Mouse (Mus musculus) limb, embryonic 14.5 days (tissue): ENCODE measurements around the gene Adssl1. TPM values are rescaled to one million over a fixed set of nuclear protein-coding genes. Genes with fewer than 3 reads are reported as not detected.
A peak's percentile ranks its signal among the peaks of the same experiment; 100 is the strongest.

Experiments
- ATAC-seq: fragments of 200-750 bp; cut with Nextera tagmentation; 2 replicates; pipeline ENCODE4 v1.8.0; 2017; ENCODE audit warnings: low read depth, moderate number of reproducible peaks, moderate TSS enrichment; ENCODE audit not compliant: low FRiP score
- DNase-seq: peaks from one replicate; pipeline ENCODE4 v3.0.0-alpha.2; 2015; ENCODE audit warnings: low spot score
- H3K27ac ChIP-seq: fragments of 300-500 bp; sonication (generic); replicated peaks from 2 replicates; pipeline ENCODE4 v1.5.1; 2014; ENCODE audit warnings: low read depth, mild to moderate bottlenecking, low read length, moderate library complexity, mixed read lengths
- H3K27me3 ChIP-seq: fragments of 300-500 bp; sonication (generic); 2 replicates; pipeline ENCODE4 v1.6.1; 2014; ENCODE audit warnings: low read length, mixed read lengths; ENCODE audit not compliant: control insufficient read depth, insufficient read depth
- H3K36me3 ChIP-seq: fragments of 300-500 bp; sonication (generic); 2 replicates; pipeline ENCODE4 v1.6.1; 2014; ENCODE audit warnings: mild to moderate bottlenecking, low read length, moderate library complexity, mixed read lengths; ENCODE audit not compliant: control insufficient read depth, insufficient read depth
- H3K4me1 ChIP-seq: fragments of 300-500 bp; sonication (generic); 2 replicates; pipeline ENCODE4 v1.6.1; 2014; ENCODE audit warnings: antibody characterized with exemption, low read length, mixed read lengths; ENCODE audit not compliant: control insufficient read depth, insufficient read depth
- H3K4me2 ChIP-seq: fragments of 300-500 bp; sonication (generic); replicated peaks from 2 replicates; pipeline ENCODE4 v1.6.1; 2014; ENCODE audit warnings: low read depth, mild to moderate bottlenecking, low read length, moderate library complexity; ENCODE audit not compliant: severe bottlenecking
- H3K4me3 ChIP-seq: fragments of 300-500 bp; sonication (generic); replicated peaks from 2 replicates; pipeline ENCODE4 v1.5.1; 2014; ENCODE audit warnings: low read length
- H3K9ac ChIP-seq: fragments of 300-500 bp; sonication (generic); 2 replicates; pipeline ENCODE4 v1.6.1; 2014; ENCODE audit warnings: mild to moderate bottlenecking, low read depth, low read length, moderate library complexity; ENCODE audit not compliant: severe bottlenecking
- H3K9me3 ChIP-seq: fragments of 300-500 bp; sonication (generic); 2 replicates; pipeline ENCODE4 v1.6.1; 2016; ENCODE audit warnings: low read length; ENCODE audit not compliant: control insufficient read depth
- POLR2A ChIP-seq: fragments of 200-500 bp; IDR thresholded peaks from 2 replicates; pipeline ENCODE4 v1.8.0; 2012; ENCODE audit warnings: inconsistent platforms, mild to moderate bottlenecking, moderate library complexity, borderline replicate concordance; ENCODE audit not compliant: insufficient read depth, insufficient read length; ENCODE audit errors: extremely low read depth
- WGBS: fragments of 180-500 bp; shearing (Covaris S2); extraction: QIAGEN DNeasy Blood & Tissue Kit; methylation state at CpG from one replicate; pipeline ENCODE4 v1.1.7; 2014; 5-methylcytosine and 5-hydroxymethylcytosine counted together
- polyA plus RNA-seq, 2 experiments: library from polyadenylated mRNA; depleted of rRNA in 1 of 2; stranded (reverse) in 1 of 2; unstranded in 1 of 2; fragments of >200 nt; fragmentation: Nextera tagmentation in 1 of 2; extraction: Ambion mirVana in 1 of 2; gene quantifications; 2 replicates each; pipeline versions ENCODE4 v1.2.1 to v1.2.3; 2012 to 2014

Adssl1 gene
- polyA plus RNA-seq, 2 experiments = 15.0 to 18.9 TPM

DNA sequence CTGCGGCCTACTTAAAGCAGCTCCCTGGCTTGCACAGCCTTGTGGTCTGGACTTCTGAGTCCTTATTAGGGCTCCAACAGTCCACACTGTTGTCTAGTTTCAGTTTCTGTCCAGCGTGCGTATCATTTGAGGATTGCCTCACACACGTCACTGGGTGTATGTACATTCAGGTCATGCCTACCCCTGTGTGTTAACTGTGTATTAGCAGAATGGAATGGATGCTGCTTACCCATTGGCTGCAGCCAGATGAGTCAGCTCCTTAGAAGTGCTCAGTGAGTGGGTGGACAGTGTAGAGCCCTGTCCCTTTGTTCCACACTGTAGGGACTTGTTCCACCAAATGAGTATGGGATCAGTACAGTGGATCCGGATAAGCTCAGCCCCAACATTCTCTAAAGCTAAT lies 28.2 kb downstream of the Adssl1 start:
- peaks cover 53% of the 10 kb centered on the region for H3K36me3 ChIP-seq

GRCm38 (mm10) chr12:112651778-112652439 lies 32.1 kb downstream of the Adssl1 start:
- 76% methylated on average over 5 of the region's 5 CpGs for WGBS
- no peaks in the 10 kb centered on the region for H3K4me1 ChIP-seq
- H3K27me3 ChIP-seq = no peaks in the 10 kb centered on the region
- H3K27ac ChIP-seq = no peak overlapping the region
- no peak for ATAC-seq
- DNase-seq = no peak
- H3K36me3 ChIP-seq = peaks cover 91% of the 10 kb centered on the region
- TF ChIP-seq POLR2A = no peak
- H3K4me3 ChIP-seq = no peak overlapping the region
- no peaks in the 10 kb centered on the region for H3K9me3 ChIP-seq
- no peak overlapping the region for H3K9ac ChIP-seq
- H3K4me2 ChIP-seq = no peak overlapping the region

More for the DNA sequence above, 28.2 kb downstream of the Adssl1 start:
- Histone ChIP-seq H3K4me1 (peaks cover 13% of the 10 kb centered on the region; the same call in 1 of the 2 replicates), H3K4me2 (no peak overlapping the region), H3K4me3 (no peak overlapping the region), H3K27me3 (no peaks in the 10 kb centered on the region), H3K9me3 (no peaks in the 10 kb centered on the region), H3K9ac (no peak overlapping the region), H3K27ac (no peak overlapping the region)
- no peak for TF ChIP-seq POLR2A
- 96% methylated on average over 5 of the region's 5 CpGs for WGBS
- DNase-seq = no peak
- no peak for ATAC-seq

- 52% methylated on average over 7 of the region's 7 CpGs for WGBS
- Histone ChIP-seq H3K9ac (no peak overlapping the region), H3K27ac (no peak overlapping the region), H3K9me3 (no peaks in the 10 kb centered on the region), H3K4me3 (no peak overlapping the region), H3K36me3 (peaks cover 95% of the 10 kb centered on the region), H3K4me2 (no peak overlapping the region), H3K27me3 (no peaks in the 10 kb centered on the region), H3K4me1 (no peaks in the 10 kb centered on the region)
- no peak for TF ChIP-seq POLR2A
- DNase-seq (peak; percentile 88), ATAC-seq (peak; percentile 57)
Measured at GRCm38 (mm10) chr12:112653157-112653824, 33.4 kb downstream of the Adssl1 start.

- Histone ChIP-seq H3K4me2 (no peak overlapping the region), H3K9me3 (no peaks in the 10 kb centered on the region), H3K36me3 (peaks cover 95% of the 10 kb centered on the region), H3K27me3 (no peaks in the 10 kb centered on the region), H3K9ac (no peak overlapping the region), H3K4me1 (no peaks in the 10 kb centered on the region), H3K4me3 (no peak overlapping the region), H3K27ac (no peak overlapping the region)
- no peak for DNase-seq
- WGBS = 81% methylated on average over 5 of the region's 5 CpGs
- no peak for TF ChIP-seq POLR2A
- no peak for ATAC-seq
Measured at GRCm38 (mm10) chr12:112654076-112654475, 34.2 kb downstream of the Adssl1 start.

DNA sequence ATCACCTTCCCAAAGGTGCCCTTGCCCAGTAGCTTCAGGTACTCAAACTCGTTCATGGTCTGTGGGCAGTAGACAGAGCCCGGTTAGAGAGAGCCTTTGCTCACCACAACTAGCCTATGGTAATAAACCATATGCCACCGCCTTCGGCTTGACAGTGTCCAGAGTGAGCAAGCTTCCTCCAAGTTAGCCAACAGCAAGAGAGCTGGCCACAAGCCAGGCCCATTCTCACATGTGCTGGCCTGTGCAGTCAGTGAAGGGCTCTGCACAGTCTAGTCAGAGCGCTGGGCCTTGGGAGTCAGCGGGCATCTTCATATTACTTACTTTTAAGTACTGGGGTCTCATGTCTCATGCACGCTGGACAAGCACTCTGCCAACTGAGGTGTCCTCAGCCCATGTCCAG lies 38.8 kb downstream of the Adssl1 start:
- Histone ChIP-seq H3K4me1 (peaks cover 34% of the 10 kb centered on the region), H3K4me2 (no peak overlapping the region)
- TF ChIP-seq POLR2A = no peak

GRCm38 (mm10) chr12:112659109-112659508 lies 39.3 kb downstream of the Adssl1 start:
- no peak overlapping the region for H3K4me2 ChIP-seq
- ATAC-seq (no peak), DNase-seq (no peak)
- H3K36me3 ChIP-seq = peaks cover 94% of the 10 kb centered on the region
- TF ChIP-seq POLR2A = no peak
- no peak overlapping the region for H3K9ac ChIP-seq
- no peak overlapping the region for H3K4me3 ChIP-seq
- 89% methylated on average over 6 of the region's 6 CpGs for WGBS
- no peak overlapping the region for H3K27ac ChIP-seq
- H3K4me1 ChIP-seq = peaks cover 39% of the 10 kb centered on the region
- H3K27me3 ChIP-seq = no peaks in the 10 kb centered on the region
- no peaks in the 10 kb centered on the region for H3K9me3 ChIP-seq

More for the DNA sequence above, 38.8 kb downstream of the Adssl1 start:
- H3K27me3 ChIP-seq = no peaks in the 10 kb centered on the region
- H3K9me3 ChIP-seq = no peaks in the 10 kb centered on the region
- no peak overlapping the region for H3K9ac ChIP-seq
- ATAC-seq (no peak), DNase-seq (no peak)
- H3K4me3 ChIP-seq = no peak overlapping the region
- WGBS = 86% methylated on average over 7 of the region's 7 CpGs
- H3K27ac ChIP-seq = no peak overlapping the region
- peaks cover 98% of the 10 kb centered on the region for H3K36me3 ChIP-seq
